Mouse (Mus musculus): ENCODE measurements around the gene Atrnl1.

- TF ChIP-seq CTCF (IDR thresholded peaks at IDR 0.05; ENCODE audit: extremely low read depth, insufficient read depth, low read length): no peak
- TF ChIP-seq POLR2A (IDR thresholded peaks at IDR 0.05; ENCODE audit: extremely low read depth, insufficient read depth, low read length): no peak
Observed at GRCm38 (mm10) chr19:58097195-58097594, 486.4 kb downstream of the Atrnl1 start.
